Mouse (Mus musculus) embryonic facial prominence, embryonic 15.5 days (tissue): ENCODE measurements around the gene Il18bp. TPM values are rescaled to one million over a fixed set of nuclear protein-coding genes. Genes with fewer than 3 reads are reported as not detected.

Experiments used
- ATAC-seq: fragments of 200-750 bp; cut with Nextera tagmentation; 2 replicates; pipeline ENCODE4 v1.8.0; 2017; ENCODE audit warnings: low read depth, moderate TSS enrichment; ENCODE audit not compliant: insufficient number of reproducible peaks, low FRiP score, low TSS enrichment
- H3K27ac ChIP-seq: fragments of 300-500 bp; sonication (generic); replicated peaks from 2 replicates; pipeline ENCODE4 v1.5.1; 2015; ENCODE audit warnings: mild to moderate bottlenecking, inconsistent platforms
- H3K27me3 ChIP-seq: fragments of 300-500 bp; sonication (generic); 2 replicates; pipeline ENCODE4 v1.6.1; 2015; ENCODE audit warnings: inconsistent platforms
- H3K36me3 ChIP-seq: fragments of 300-500 bp; sonication (generic); 2 replicates; pipeline ENCODE4 v1.6.1; 2015; ENCODE audit warnings: mild to moderate bottlenecking, inconsistent platforms
- H3K4me1 ChIP-seq: fragments of 300-500 bp; sonication (generic); 2 replicates; pipeline ENCODE4 v1.6.1; 2015; ENCODE audit warnings: inconsistent platforms
- H3K4me2 ChIP-seq: fragments of 300-500 bp; sonication (generic); replicated peaks from 2 replicates; pipeline ENCODE4 v1.6.1; 2015; ENCODE audit warnings: mild to moderate bottlenecking, inconsistent platforms
- H3K4me3 ChIP-seq: fragments of 300-500 bp; sonication (generic); replicated peaks from 2 replicates; pipeline ENCODE4 v1.5.1; 2015; ENCODE audit warnings: mild to moderate bottlenecking, inconsistent platforms
- H3K9ac ChIP-seq: fragments of 300-500 bp; sonication (generic); 2 replicates; pipeline ENCODE4 v1.6.1; 2015; ENCODE audit warnings: inconsistent platforms
- H3K9me3 ChIP-seq: fragments of 300-500 bp; sonication (generic); replicated peaks from 2 replicates; pipeline ENCODE4 v1.6.1; 2016; ENCODE audit warnings: inconsistent platforms
- WGBS: fragments of 180-500 bp; shearing (Covaris S2); methylation state at CpG from one replicate; pipeline ENCODE4 v1.1.7; 2015; 5-methylcytosine and 5-hydroxymethylcytosine counted together
- polyA plus RNA-seq: library from polyadenylated mRNA; unstranded; fragments of >200 nt; fragmentation: Nextera tagmentation; extraction: Ambion mirVana; gene quantifications from 2 replicates; pipeline ENCODE4 v1.2.1, GENCODE M21; 2015

Il18bp gene
- polyA plus RNA-seq, 1 experiment from 2014 or later, result 2.5 TPM

- no peak overlapping the region for H3K4me3 ChIP-seq
- ATAC-seq, result no peak
- H3K36me3 ChIP-seq, result peaks cover 95% of the 10 kb centered on the region
- H3K27ac ChIP-seq, result peak overlapping the region; percentile 77
- peaks cover 5% of the 10 kb centered on the region; the same call in 1 of the 2 replicates for H3K4me1 ChIP-seq
- no peaks in the 10 kb centered on the region for H3K9me3 ChIP-seq
- H3K27me3 ChIP-seq, result no peaks in the 10 kb centered on the region
- WGBS, result 82% methylated on average over 26 of the region's 26 CpGs
- no peak overlapping the region for H3K9ac ChIP-seq
- H3K4me2 ChIP-seq, result no peak overlapping the region
Observed at GRCm38 (mm10) chr7:102000921-102001630, 17.4 kb downstream of the Il18bp start.

GRCm38 (mm10) chr7:102000296-102000695 lies 18.2 kb downstream of the Il18bp start:
- Histone ChIP-seq H3K4me2 (no peak overlapping the region), H3K36me3 (peaks cover 95% of the 10 kb centered on the region), H3K4me3 (no peak overlapping the region), H3K27ac (peak overlapping the region; percentile 77), H3K4me1 (peaks cover 5% of the 10 kb centered on the region; the same call in 1 of the 2 replicates), H3K9ac (no peak overlapping the region), H3K9me3 (no peaks in the 10 kb centered on the region), H3K27me3 (no peaks in the 10 kb centered on the region)
- 83% methylated on average over 8 of the region's 8 CpGs for WGBS
- ATAC-seq, result no peak

- Histone ChIP-seq H3K4me3 (no peak overlapping the region), H3K9ac (no peak overlapping the region), H3K4me2 (no peak overlapping the region), H3K9me3 (no peaks in the 10 kb centered on the region), H3K27me3 (no peaks in the 10 kb centered on the region), H3K4me1 (peaks cover 5% of the 10 kb centered on the region; the same call in 1 of the 2 replicates), H3K27ac (peak overlapping the region; percentile 77), H3K36me3 (peaks cover 96% of the 10 kb centered on the region)
- no peak; the same call in 1 of the 2 replicates for ATAC-seq
- 94% methylated on average over 15 of the region's 15 CpGs for WGBS
Observed at GRCm38 (mm10) chr7:101999461-102000151, 18.9 kb downstream of the Il18bp start.

- no peak overlapping the region for H3K4me2 ChIP-seq
- peak overlapping the region; percentile 12; the same call in 1 of the 2 replicates for H3K27ac ChIP-seq
- 65% methylated on average over 14 of the region's 14 CpGs for WGBS
- no peak overlapping the region for H3K4me3 ChIP-seq
- peaks cover 99% of the 10 kb centered on the region for H3K36me3 ChIP-seq
- H3K9ac ChIP-seq, result no peak overlapping the region
- no peaks in the 10 kb centered on the region for H3K27me3 ChIP-seq
- H3K9me3 ChIP-seq, result no peaks in the 10 kb centered on the region
- peaks cover 5% of the 10 kb centered on the region; the same call in 1 of the 2 replicates for H3K4me1 ChIP-seq
- peak; percentile 21; the same call in 1 of the 2 replicates for ATAC-seq
Observed at GRCm38 (mm10) chr7:101998194-101998927, 20.1 kb downstream of the Il18bp start.

- H3K4me3 ChIP-seq, result no peak overlapping the region
- peaks cover 5% of the 10 kb centered on the region; the same call in 1 of the 2 replicates for H3K4me1 ChIP-seq
- no peak for ATAC-seq
- no peak overlapping the region for H3K27ac ChIP-seq
- H3K4me2 ChIP-seq, result no peak overlapping the region
- H3K27me3 ChIP-seq, result no peaks in the 10 kb centered on the region
- no peak overlapping the region for H3K9ac ChIP-seq
- peaks cover 98% of the 10 kb centered on the region for H3K36me3 ChIP-seq
- WGBS, result 83% methylated on average over 3 of the region's 3 CpGs
- H3K9me3 ChIP-seq, result no peaks in the 10 kb centered on the region
Observed at GRCm38 (mm10) chr7:101994241-101994640, 24.2 kb downstream of the Il18bp start.

- ATAC-seq, result no peak
- WGBS, result 90% methylated on average over 3 of the region's 3 CpGs
- Histone ChIP-seq H3K9ac (no peak overlapping the region), H3K9me3 (no peaks in the 10 kb centered on the region), H3K4me3 (no peak overlapping the region), H3K27me3 (no peaks in the 10 kb centered on the region), H3K4me2 (no peak overlapping the region), H3K27ac (no peak overlapping the region), H3K36me3 (peaks cover 59% of the 10 kb centered on the region), H3K4me1 (0 out of 2 replicates have a peak, but pooled peaks cover 5% of the 10 kb centered on the region)
Observed at GRCm38 (mm10) chr7:101985081-101985480, 33.4 kb downstream of the Il18bp start.

GRCm38 (mm10) chr7:101982735-101983134 lies 35.8 kb downstream of the Il18bp start:
- Histone ChIP-seq H3K9ac (no peak overlapping the region), H3K27ac (no peak overlapping the region), H3K4me1 (0 out of 2 replicates have a peak, but pooled peaks cover 5% of the 10 kb centered on the region), H3K9me3 (no peaks in the 10 kb centered on the region), H3K27me3 (no peaks in the 10 kb centered on the region), H3K36me3 (peaks cover 36% of the 10 kb centered on the region), H3K4me3 (no peak overlapping the region), H3K4me2 (no peak overlapping the region)
- WGBS, result 77% methylated on average over 1 of the region's 1 CpGs
- ATAC-seq, result 0 out of 2 replicates have a peak, but pooled peaks have one; percentile 34

GRCm38 (mm10) chr7:101974505-101974904 lies 44.0 kb downstream of the Il18bp start:
- 0 out of 2 replicates have a peak, but pooled peaks have one; percentile 12 for ATAC-seq
- peak overlapping the region; percentile 81 for H3K27ac ChIP-seq
- H3K36me3 ChIP-seq, result peaks cover 11% of the 10 kb centered on the region
- WGBS, result 16% methylated on average over 2 of the region's 2 CpGs
- H3K4me1 ChIP-seq, result peaks cover 45% of the 10 kb centered on the region
- H3K9ac ChIP-seq, result no peak overlapping the region
- no peaks in the 10 kb centered on the region for H3K27me3 ChIP-seq
- H3K9me3 ChIP-seq, result no peaks in the 10 kb centered on the region
- no peak overlapping the region for H3K4me3 ChIP-seq
- H3K4me2 ChIP-seq, result peak overlapping the region; percentile 26; the same call in 1 of the 2 replicates

- H3K4me2 ChIP-seq, result peak overlapping the region; percentile 26; the same call in 1 of the 2 replicates
- 23% methylated on average over 3 of the region's 3 CpGs for WGBS
Observed at GRCm38 (mm10) chr7:101973730-101974129, 44.8 kb downstream of the Il18bp start.

GRCm38 (mm10) chr7:101971721-101972120 lies 46.8 kb downstream of the Il18bp start:
- no peak for ATAC-seq
- H3K9ac ChIP-seq, result peak overlapping the region; percentile 57
- H3K9me3 ChIP-seq, result no peaks in the 10 kb centered on the region
- peaks cover 1% of the 10 kb centered on the region; the same call in 1 of the 2 replicates for H3K36me3 ChIP-seq
- WGBS, result 29% methylated on average over 2 of the region's 2 CpGs
- peak overlapping the region; percentile 74 for H3K4me3 ChIP-seq
- H3K27me3 ChIP-seq, result no peaks in the 10 kb centered on the region
- H3K27ac ChIP-seq, result peak overlapping the region; percentile 99
- peaks cover 57% of the 10 kb centered on the region for H3K4me1 ChIP-seq
- peak overlapping the region; percentile 76 for H3K4me2 ChIP-seq

More at GRCm38 (mm10) chr7:101973730-101974129, 44.8 kb downstream of the Il18bp start:
- Histone ChIP-seq H3K9me3 (no peaks in the 10 kb centered on the region), H3K4me1 (peaks cover 50% of the 10 kb centered on the region), H3K36me3 (peaks cover 11% of the 10 kb centered on the region), H3K27me3 (no peaks in the 10 kb centered on the region), H3K27ac (peak overlapping the region; percentile 81), H3K4me3 (no peak overlapping the region), H3K9ac (no peak overlapping the region)
- no peak for ATAC-seq
